Mouse (Mus musculus) leukemia stem cell, adult 10-12 weeks (primary cell): ENCODE measurements around the gene Mtmr11. TPM values are rescaled to one million over a fixed set of nuclear protein-coding genes. Genes with fewer than 3 reads are reported as not detected.

Source experiments
- polyA plus RNA-seq: library from polyadenylated mRNA; stranded (reverse); fragments of >175 nt; gene quantifications from 2 replicates; pipeline ENCODE4 v1.2.3, GENCODE M21; 2012; ENCODE audit warnings: low replicate concordance

The Mtmr11 gene
- 0.05 TPM in 1 of 2 replicates, not detected in the other for polyA plus RNA-seq

GRCm38 (mm10) chr3:96161869-96162840, at the start of gene Mtmr11:
Gene Mtmr11, plus strand, starts transcription at chr3:96162004.

DNA sequence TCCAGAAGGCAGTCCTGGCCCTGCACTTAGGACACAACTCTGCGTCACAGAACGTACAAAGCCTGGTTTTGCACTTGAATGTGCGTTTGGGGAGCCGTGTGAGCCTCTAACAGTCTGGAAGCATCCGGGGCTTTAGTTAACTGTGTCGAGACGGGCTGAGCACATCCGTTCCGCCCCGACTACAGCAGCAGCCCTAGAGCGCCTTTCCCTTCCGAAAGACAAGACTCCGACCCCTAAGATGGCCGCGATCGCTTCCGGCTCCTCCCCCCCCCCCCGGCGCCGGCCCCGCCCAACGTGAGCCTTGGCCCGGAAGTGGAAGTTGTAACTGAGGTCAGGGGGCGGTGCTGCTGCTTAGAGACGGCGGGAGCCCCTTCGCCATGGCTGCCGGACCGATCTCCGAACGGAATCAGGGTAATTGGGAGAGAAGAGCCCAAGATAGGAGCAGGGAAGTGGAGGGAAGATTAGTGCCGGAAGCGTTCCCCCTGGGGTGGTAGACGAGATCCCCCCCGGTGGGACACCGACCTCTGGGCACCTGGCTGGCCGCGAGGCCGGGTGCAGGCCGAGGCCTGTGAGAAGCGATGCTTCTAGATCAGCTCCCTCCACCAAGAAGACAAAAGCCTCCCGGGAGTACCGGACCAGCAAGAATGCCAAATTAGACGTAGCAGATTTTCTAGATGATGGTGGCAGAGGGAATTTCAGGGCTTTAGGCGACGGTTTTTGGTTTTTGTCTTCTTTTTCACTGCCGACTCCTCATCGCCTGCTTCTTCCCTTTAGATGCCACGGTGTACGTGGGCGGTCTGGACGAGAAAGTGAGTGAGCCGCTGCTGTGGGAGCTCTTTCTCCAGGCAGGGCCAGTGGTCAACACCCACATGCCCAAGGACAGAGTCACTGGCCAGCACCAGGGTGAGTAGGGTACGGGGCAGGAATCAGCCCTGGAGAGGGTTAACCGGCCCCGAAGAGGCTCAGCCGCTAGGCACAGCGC, 10.7 kb downstream of the Mtmr11 start, which contains the start of gene Sf3b4:
TSS of gene Sf3b4 (plus strand) at position 136 of the 982 bp plus-strand sequence.

DNA sequence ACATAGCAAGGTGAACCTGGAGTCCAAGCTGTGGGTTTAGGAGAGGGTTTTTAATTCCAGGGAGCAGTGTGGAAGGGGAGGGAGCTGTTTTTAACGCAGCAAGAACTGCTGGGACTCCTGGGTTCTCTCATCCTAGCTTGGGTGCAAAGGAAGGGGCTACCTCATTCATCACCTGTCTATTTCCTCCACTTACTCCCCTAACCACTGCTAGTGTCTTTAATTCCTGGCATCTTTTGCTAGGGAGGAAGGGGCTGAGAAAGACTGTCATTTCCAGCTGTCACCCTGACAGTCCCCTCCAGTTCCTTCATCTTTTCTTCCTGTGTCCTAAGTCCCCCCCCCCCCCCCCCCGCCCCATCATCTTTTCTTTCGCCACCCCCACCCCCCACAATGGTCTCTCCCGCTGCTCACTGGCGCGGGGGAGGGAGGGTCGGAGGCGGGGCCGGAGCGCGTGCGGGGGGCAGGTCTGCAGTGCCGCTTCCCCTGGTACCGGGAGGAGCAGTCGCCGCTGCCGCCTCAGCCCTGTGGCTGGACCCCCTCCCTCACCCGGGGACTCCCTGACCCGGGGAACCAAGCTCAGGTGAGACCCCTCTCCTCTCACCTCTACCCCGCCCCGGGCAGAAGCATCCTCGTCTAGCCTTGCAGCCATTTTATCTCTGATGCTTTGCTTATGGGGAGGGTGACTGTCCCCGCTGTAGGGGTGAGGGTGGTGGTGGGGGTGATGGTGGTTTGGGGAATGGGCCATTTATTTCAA, 19.1 kb downstream of the Mtmr11 start, which contains the start of gene Sv2a:
TSS of gene Sv2a (plus strand) at position 425 of the 751 bp plus-strand sequence.

GRCm38 (mm10) chr3:96219661-96220130, 57.9 kb downstream of the Mtmr11 start, which contains the start of the genes Bola1 and Hist2h2ab:
Gene Bola1, minus strand, starts transcription at chr3:96219709.
Gene Hist2h2ab, plus strand, starts transcription at chr3:96219865.

DNA sequence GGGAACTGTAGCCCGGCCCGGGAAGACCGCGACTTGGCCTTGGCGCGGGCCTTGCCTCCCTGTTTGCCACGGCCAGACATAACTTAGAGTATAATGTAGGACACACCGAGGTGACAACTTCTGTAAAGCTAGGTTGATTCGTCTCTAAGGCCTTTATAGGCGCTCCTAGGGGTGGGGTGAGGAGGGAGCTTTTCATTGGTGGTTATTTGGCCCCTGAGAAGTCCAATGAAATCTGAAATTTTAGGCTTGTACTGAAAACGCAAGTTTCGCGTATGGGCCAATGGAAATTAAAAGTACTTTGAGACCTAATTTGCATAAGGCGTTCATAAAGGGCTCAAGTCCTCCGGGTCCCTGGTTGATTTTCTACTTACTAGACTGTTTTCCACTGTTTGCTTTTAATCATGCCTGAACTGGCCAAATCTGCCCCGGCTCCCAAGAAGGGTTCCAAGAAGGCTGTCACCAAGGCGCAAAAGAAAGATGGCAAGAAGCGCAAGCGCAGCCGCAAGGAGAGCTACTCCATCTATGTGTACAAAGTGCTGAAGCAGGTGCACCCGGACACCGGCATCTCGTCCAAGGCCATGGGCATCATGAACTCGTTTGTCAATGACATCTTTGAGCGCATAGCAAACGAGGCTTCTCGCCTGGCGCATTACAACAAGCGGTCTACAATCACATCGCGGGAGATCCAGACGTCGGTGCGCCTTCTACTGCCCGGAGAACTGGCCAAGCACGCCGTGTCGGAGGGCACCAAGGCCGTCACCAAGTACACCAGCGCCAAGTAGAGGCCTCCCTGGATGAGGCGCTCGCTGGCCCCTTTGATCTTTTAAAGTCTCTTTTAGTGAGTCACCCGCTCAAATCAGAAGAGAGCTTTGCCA, 59.2 kb downstream of the Mtmr11 start, which contains the start of the genes Hist2h2ac and Hist2h2be:
TSS of gene Hist2h2ac (minus strand) at position 116 of the 875 bp plus-strand sequence.
TSS of gene Hist2h2be (plus strand) at position 355 of the 875 bp plus-strand sequence.

Other genes starting within 250 kb of the Mtmr11 start
- 47.1 and 116 TPM in 2 replicates for gene Anp32e, start 232.8 kb upstream of the Mtmr11 start, polyA plus RNA-seq
- gene Plekho1, start 166.0 kb upstream of the Mtmr11 start, polyA plus RNA-seq: 85.7 and 240 TPM in 2 replicates
- 4.6 and 7.9 TPM in 2 replicates for gene Vps45, start 103.5 kb upstream of the Mtmr11 start, polyA plus RNA-seq
- 10.2 and 10.8 TPM in 2 replicates for gene Otud7b, start 57.5 kb upstream of the Mtmr11 start, polyA plus RNA-seq
- gene Sf3b4, start 10.3 kb downstream of the Mtmr11 start, polyA plus RNA-seq: 1,248 and 1,630 TPM in 2 replicates
- 0.30 and 0.48 TPM in 2 replicates for gene Sv2a, start 19.1 kb downstream of the Mtmr11 start, polyA plus RNA-seq
- gene Bola1, start 57.7 kb downstream of the Mtmr11 start, polyA plus RNA-seq: 39.2 and 106 TPM in 2 replicates
- gene Hist2h2ab, start 57.9 kb downstream of the Mtmr11 start, polyA plus RNA-seq: 1.3 TPM in 1 of 2 replicates, not detected in the other
- gene Hist2h2ac, start 58.9 kb downstream of the Mtmr11 start, polyA plus RNA-seq: 8.5 and 10.0 TPM in 2 replicates
- gene Hist2h2be, start 59.1 kb downstream of the Mtmr11 start, polyA plus RNA-seq: 0.61 and 1.7 TPM in 2 replicates
- gene Hist2h3c2, start 77.1 kb downstream of the Mtmr11 start, polyA plus RNA-seq: 71.6 and 90.2 TPM in 2 replicates
- 29.7 and 84.3 TPM in 2 replicates for gene Hist2h2aa2, start 78.3 kb downstream of the Mtmr11 start, polyA plus RNA-seq
- gene Hist2h2aa1, start 83.5 kb downstream of the Mtmr11 start, polyA plus RNA-seq: 4.9 and 17.3 TPM in 2 replicates
- not detected in 2 replicates for gene Hist2h3c1, start 84.7 kb downstream of the Mtmr11 start, polyA plus RNA-seq
- 5.5 and 6.0 TPM in 2 replicates for gene Hist2h4, start 101.3 kb downstream of the Mtmr11 start, polyA plus RNA-seq
- 114 and 122 TPM in 2 replicates for gene Hist2h3b, start 106.7 kb downstream of the Mtmr11 start, polyA plus RNA-seq
- 0.65 and 5.5 TPM in 2 replicates for gene Hist2h2bb, start 107.7 kb downstream of the Mtmr11 start, polyA plus RNA-seq
- 0.43 and 0.52 TPM in 2 replicates for gene Fcgr1, start 132.0 kb downstream of the Mtmr11 start, polyA plus RNA-seq